Mouse (Mus musculus) lung, postnatal 0 days (tissue): ENCODE measurements around the gene Tctex1d4.

Experiments used
- CTCF ChIP-seq: IDR thresholded peaks from 2 replicates; pipeline ENCODE4 v1.5.1; 2016; ENCODE audit warnings: antibody characterized with exemption, mild to moderate bottlenecking
- EP300 ChIP-seq: IDR thresholded peaks from 2 replicates; pipeline ENCODE4 v1.6.1; 2016; ENCODE audit warnings: antibody characterized with exemption, mild to moderate bottlenecking, control low read depth

DNA sequence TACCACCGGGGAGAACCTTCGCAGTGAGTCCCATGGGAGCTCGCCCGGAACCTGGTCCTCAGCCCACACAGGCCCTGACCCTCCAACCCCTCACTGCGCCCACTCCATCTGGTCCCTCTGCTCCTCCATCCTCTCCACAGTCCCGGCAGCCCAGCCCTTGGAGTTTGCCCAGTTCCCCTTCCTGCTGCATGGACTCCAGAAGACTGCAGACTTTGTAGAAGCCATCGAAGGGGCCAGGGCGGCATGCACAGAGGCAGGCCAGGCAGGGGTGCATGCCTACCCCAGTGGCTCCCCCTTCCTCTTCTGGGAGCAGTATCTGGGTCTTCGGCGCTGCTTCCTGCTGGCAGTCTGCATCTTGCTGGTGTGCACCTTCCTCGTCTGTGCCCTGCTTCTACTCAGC, 15.6 kb upstream of the Tctex1d4 start:
- no peak for TF ChIP-seq CTCF
- TF ChIP-seq EP300 = no peak
